Mouse (Mus musculus) olfactory bulb, adult 2 months (tissue): ENCODE data around the gene Dnttip1.

Experiments
- CTCF ChIP-seq: fragments of 200-500 bp; IDR thresholded peaks from 2 replicates; pipeline ENCODE4 v1.5.1; 2012; ENCODE audit warnings: low read depth, mild to moderate bottlenecking, low read length, moderate library complexity; ENCODE audit not compliant: insufficient read depth
- POLR2A ChIP-seq: fragments of 200-500 bp; IDR thresholded peaks from 2 replicates; pipeline ENCODE4 v1.6.1; 2012; ENCODE audit warnings: mild to moderate bottlenecking, low read depth, low read length, moderate library complexity; ENCODE audit not compliant: insufficient read depth

GRCm38 (mm10) chr2:164790451-164790850, 44.7 kb downstream of the Dnttip1 start:
- TF ChIP-seq CTCF: no peak
- no peak for TF ChIP-seq POLR2A
